Mouse (Mus musculus): Measurements from ENCODE around the gene Mlh3.

The Mlh3 gene

GRCm38 (mm10) chr12:85186361-85186760 is 84.0 kb downstream of the Mlh3 start:
- no peak for DNase-seq (ENCODE audit: low read depth)

- DNase-seq (ENCODE audit: low read depth), result no peak
Observed at GRCm38 (mm10) chr12:85185810-85186209, 84.6 kb downstream of the Mlh3 start.

All from 416B (cell line).